Mouse (Mus musculus) liver, embryonic 13.5 days (tissue): ENCODE data around the gene Ift57. TPM values are rescaled to one million over a fixed set of nuclear protein-coding genes. Genes with fewer than 3 reads are reported as not detected.

ENCODE experiments used
- ATAC-seq: fragments of 200-750 bp; cut with Nextera tagmentation; 2 replicates; pipeline ENCODE4 v1.8.0; 2017; ENCODE audit warnings: low read depth, mild to moderate bottlenecking, moderate number of reproducible peaks, moderate library complexity
- DNase-seq: peaks from one replicate; pipeline ENCODE4 v3.0.0; 2022
- H3K27ac ChIP-seq: fragments of 300-500 bp; sonication (generic); 2 replicates; pipeline ENCODE4 v1.5.1; 2015; ENCODE audit warnings: moderate library complexity, mild to moderate bottlenecking, inconsistent platforms
- H3K27me3 ChIP-seq: fragments of 300-500 bp; sonication (generic); 2 replicates; pipeline ENCODE4 v1.6.1; 2015; ENCODE audit warnings: mild to moderate bottlenecking, inconsistent platforms
- H3K36me3 ChIP-seq: fragments of 300-500 bp; sonication (generic); 2 replicates; pipeline ENCODE4 v1.6.1; 2015; ENCODE audit warnings: mild to moderate bottlenecking, inconsistent platforms
- H3K4me1 ChIP-seq: fragments of 300-500 bp; sonication (generic); replicated peaks from 2 replicates; pipeline ENCODE4 v1.6.1; 2015; ENCODE audit warnings: inconsistent platforms
- H3K4me2 ChIP-seq: fragments of 300-500 bp; sonication (generic); 2 replicates; pipeline ENCODE4 v1.6.1; 2015; ENCODE audit warnings: inconsistent platforms, mild to moderate bottlenecking, moderate library complexity
- H3K4me3 ChIP-seq: fragments of 300-500 bp; sonication (generic); replicated peaks from 2 replicates; pipeline ENCODE4 v1.5.1; 2015; ENCODE audit warnings: mild to moderate bottlenecking, inconsistent platforms
- H3K9ac ChIP-seq: fragments of 300-500 bp; sonication (generic); 2 replicates; pipeline ENCODE4 v1.6.1; 2015; ENCODE audit warnings: mild to moderate bottlenecking, inconsistent platforms
- H3K9me3 ChIP-seq: fragments of 300-500 bp; sonication (generic); replicated peaks from 2 replicates; pipeline ENCODE4 v1.6.1; 2016; ENCODE audit warnings: inconsistent platforms
- whole genome bisulfite sequencing: fragments of 180-500 bp; shearing (Covaris S2); methylation state at CpG from one replicate; pipeline ENCODE4 v1.1.7; 2015; ENCODE audit not compliant: insufficient replicate concordance; 5-methylcytosine and 5-hydroxymethylcytosine counted together
- polyA plus RNA-seq: library from polyadenylated mRNA; unstranded; fragments of >200 nt; fragmentation: Nextera tagmentation; extraction: Ambion mirVana; gene quantifications from 2 replicates; pipeline ENCODE4 v1.2.1, GENCODE M21; 2015

Ift57 gene
- polyA plus RNA-seq, 1 experiment from 2014 or later: 4.3 TPM

DNA sequence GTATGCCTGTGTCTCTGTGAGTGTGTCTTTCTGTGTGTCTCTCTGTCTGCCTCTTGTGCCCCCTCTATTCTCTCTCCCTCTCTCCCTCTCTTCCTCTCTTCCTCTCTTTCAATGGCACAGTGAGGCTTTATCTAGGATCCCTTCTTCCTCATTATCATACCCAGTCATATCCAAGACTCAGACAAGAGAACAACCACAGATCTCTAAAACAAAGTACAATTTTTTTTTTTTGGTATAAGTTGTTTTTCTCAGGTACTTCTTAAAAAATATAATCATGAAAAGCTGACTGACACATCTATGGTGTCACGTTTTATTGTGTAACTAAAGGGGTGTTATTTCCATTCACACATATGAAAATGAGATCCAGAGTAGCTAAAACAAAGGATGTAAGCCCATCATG, 74.0 kb downstream of the Ift57 start:
- Histone ChIP-seq H3K9ac (peak overlapping the region; percentile 52; the same call in 1 of the 2 replicates), H3K4me1 (peaks cover 96% of the 10 kb centered on the region), H3K4me2 (no peak overlapping the region)

DNA sequence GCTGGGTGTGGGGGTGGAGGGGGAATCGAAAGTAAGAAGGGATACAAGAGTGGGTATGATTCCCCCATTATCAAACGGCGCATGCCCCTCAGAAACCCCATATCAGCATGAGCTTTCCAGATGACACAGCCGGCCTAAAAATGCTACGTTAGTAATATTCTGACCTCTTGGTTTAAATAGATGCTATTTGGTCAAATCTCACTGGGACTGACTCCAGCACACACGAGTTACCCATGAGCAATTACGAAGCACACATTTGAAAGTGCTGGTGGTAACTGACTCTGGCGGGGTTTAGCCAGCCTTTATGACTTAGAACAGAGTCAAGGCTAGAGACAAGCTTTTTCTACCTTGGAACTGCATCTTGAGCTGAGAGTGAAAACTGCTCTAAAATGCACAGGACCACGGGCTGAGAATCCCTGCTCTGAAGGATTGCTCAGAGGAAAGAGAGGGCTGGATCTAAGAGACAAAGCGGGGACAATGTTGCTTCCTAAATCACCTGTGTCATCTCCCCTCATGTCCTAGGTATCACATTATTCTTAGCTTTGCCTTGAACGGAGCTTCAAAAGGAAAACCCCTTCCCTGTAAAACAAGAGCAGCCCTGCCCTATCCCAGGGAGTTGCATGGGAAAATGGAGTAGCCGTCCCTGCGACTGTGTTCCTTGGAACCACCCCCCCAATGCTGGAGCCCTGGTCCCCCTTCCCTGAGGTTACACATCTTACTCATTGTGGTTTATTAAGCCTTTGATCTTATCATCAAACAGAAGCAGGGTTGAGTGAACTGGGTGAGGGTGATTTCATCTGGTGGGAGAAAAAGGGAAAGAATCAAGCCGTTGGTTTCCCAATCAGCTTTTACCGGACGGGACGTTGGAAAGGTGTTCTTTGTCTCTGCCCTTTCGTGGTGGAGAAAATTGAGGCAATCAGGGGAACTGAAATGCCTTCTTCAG, 75.3 kb downstream of the Ift57 start:
- H3K4me2 ChIP-seq: peak overlapping the region; percentile 63
- 22% methylated on average over 18 of the region's 18 CpGs for WGBS
- peak overlapping the region; percentile 99 for H3K27ac ChIP-seq
- H3K4me1 ChIP-seq: peaks cover 94% of the 10 kb centered on the region
- DNase-seq (no peak), ATAC-seq (peak; percentile 9)
- peak overlapping the region; percentile 72 for H3K9ac ChIP-seq
- H3K36me3 ChIP-seq: no peaks in the 10 kb centered on the region
- peak overlapping the region; percentile 36 for H3K4me3 ChIP-seq
- no peaks in the 10 kb centered on the region for H3K27me3 ChIP-seq
- H3K9me3 ChIP-seq: no peaks in the 10 kb centered on the region

More for the DNA sequence above, 74.0 kb downstream of the Ift57 start:
- ATAC-seq: no peak
- H3K27me3 ChIP-seq: no peaks in the 10 kb centered on the region
- H3K27ac ChIP-seq: peak overlapping the region; percentile 99
- DNase-seq: no peak
- H3K9me3 ChIP-seq: no peaks in the 10 kb centered on the region
- 49% methylated on average over 1 of the region's 1 CpGs for WGBS
- no peak overlapping the region for H3K4me3 ChIP-seq
- no peaks in the 10 kb centered on the region for H3K36me3 ChIP-seq

GRCm38 (mm10) chr16:49775002-49775966, 76.3 kb downstream of the Ift57 start:
- peak overlapping the region; percentile 99 for H3K27ac ChIP-seq
- no peaks in the 10 kb centered on the region for H3K27me3 ChIP-seq
- no peaks in the 10 kb centered on the region for H3K9me3 ChIP-seq
- WGBS: 18% methylated on average over 22 of the region's 22 CpGs
- H3K4me1 ChIP-seq: peaks cover 86% of the 10 kb centered on the region
- DNase-seq (peak; percentile 73), ATAC-seq (peak; percentile 80)
- H3K36me3 ChIP-seq: no peaks in the 10 kb centered on the region
- H3K4me2 ChIP-seq: peak overlapping the region; percentile 63
- peak overlapping the region; percentile 72 for H3K9ac ChIP-seq
- H3K4me3 ChIP-seq: peak overlapping the region; percentile 36

- Histone ChIP-seq H3K27me3 (no peaks in the 10 kb centered on the region), H3K9me3 (no peaks in the 10 kb centered on the region), H3K4me2 (peak overlapping the region; percentile 48), H3K9ac (peak overlapping the region; percentile 73), H3K36me3 (no peaks in the 10 kb centered on the region), H3K4me1 (peaks cover 76% of the 10 kb centered on the region), H3K4me3 (no peak overlapping the region), H3K27ac (peak overlapping the region; percentile 99)
- DNase-seq: peak; percentile 65
- 16% methylated on average over 7 of the region's 7 CpGs for WGBS
- peak; percentile 85 for ATAC-seq
These were observed 77.9 kb downstream of the Ift57 start for GRCm38 (mm10) chr16:49776981-49777380.

GRCm38 (mm10) chr16:49781556-49782156, 82.6 kb downstream of the Ift57 start:
- H3K27ac ChIP-seq: peak overlapping the region; percentile 62

GRCm38 (mm10) chr16:49783369-49783768, 84.3 kb downstream of the Ift57 start:
- Histone ChIP-seq H3K9me3 (no peaks in the 10 kb centered on the region), H3K9ac (no peak overlapping the region), H3K36me3 (no peaks in the 10 kb centered on the region), H3K4me2 (no peak overlapping the region), H3K27me3 (no peaks in the 10 kb centered on the region), H3K27ac (no peak overlapping the region), H3K4me3 (no peak overlapping the region), H3K4me1 (peaks cover 43% of the 10 kb centered on the region)
- DNase-seq: no peak
- no peak for ATAC-seq

More at GRCm38 (mm10) chr16:49781556-49782156, 82.6 kb downstream of the Ift57 start:
- Histone ChIP-seq H3K9me3 (no peaks in the 10 kb centered on the region), H3K4me1 (peaks cover 58% of the 10 kb centered on the region), H3K36me3 (no peaks in the 10 kb centered on the region), H3K27me3 (no peaks in the 10 kb centered on the region), H3K4me3 (no peak overlapping the region), H3K9ac (no peak overlapping the region), H3K4me2 (no peak overlapping the region)
- ATAC-seq: no peak
- no peak for DNase-seq
- WGBS: 15% methylated on average over 5 of the region's 5 CpGs

GRCm38 (mm10) chr16:49786116-49786515, 87.1 kb downstream of the Ift57 start:
- DNase-seq: no peak

GRCm38 (mm10) chr16:49787714-49788113, 88.7 kb downstream of the Ift57 start:
- H3K27ac ChIP-seq: no peak overlapping the region

More at GRCm38 (mm10) chr16:49786116-49786515, 87.1 kb downstream of the Ift57 start:
- Histone ChIP-seq H3K4me2 (no peak overlapping the region), H3K27me3 (no peaks in the 10 kb centered on the region), H3K27ac (no peak overlapping the region; the same call in 1 of the 2 replicates), H3K4me1 (peaks cover 41% of the 10 kb centered on the region), H3K9ac (no peak overlapping the region), H3K4me3 (no peak overlapping the region), H3K36me3 (no peaks in the 10 kb centered on the region), H3K9me3 (no peaks in the 10 kb centered on the region)
- no peak for ATAC-seq
- 90% methylated on average over 6 of the region's 6 CpGs for WGBS

DNA sequence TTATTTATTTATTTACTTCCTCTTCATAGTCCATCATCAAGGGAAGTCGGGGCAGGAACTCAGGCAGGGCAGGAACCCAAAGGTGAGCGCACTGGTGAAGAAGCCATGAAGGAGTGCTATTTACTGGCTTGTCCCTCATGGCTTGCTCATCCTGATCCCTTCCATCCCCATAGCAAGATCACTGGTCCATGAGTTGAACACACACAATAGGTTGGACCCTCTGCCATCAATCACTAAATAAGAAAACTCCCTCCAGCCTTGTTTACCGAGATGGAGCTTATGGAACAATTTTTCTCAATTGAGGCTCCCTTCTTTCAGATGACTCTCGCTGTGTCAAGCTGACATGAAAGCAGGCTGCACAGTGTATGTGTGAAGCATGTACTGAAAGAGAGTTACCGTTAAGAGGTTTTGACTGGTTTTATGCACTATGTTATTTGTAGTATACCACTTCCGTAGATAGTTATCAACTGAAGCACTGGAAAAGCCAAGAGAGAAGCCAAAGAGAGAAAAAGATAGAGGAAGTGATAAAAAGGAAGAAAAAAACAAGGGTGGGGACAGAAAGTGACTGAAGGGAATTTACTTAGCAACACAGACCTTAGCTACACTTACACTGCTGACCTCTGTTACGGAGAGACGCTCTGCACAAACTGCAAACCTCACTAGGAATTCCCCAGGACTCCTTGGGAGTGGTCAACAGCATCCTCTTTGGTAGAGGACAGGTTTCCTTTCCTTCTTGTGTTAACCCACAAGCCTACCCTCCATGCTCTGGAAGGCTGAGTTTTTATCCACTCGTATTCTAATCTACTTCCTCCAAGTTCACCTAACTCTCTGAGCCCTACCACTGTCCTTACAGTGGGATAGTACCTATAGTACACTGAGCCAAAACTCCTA, 91.8 kb downstream of the Ift57 start:
- H3K9me3 ChIP-seq: no peaks in the 10 kb centered on the region
- H3K27me3 ChIP-seq: no peaks in the 10 kb centered on the region
- peak; percentile 45 for ATAC-seq
- peaks cover 54% of the 10 kb centered on the region for H3K4me1 ChIP-seq
- H3K9ac ChIP-seq: peak overlapping the region; percentile 48
- H3K4me3 ChIP-seq: no peak overlapping the region
- no peak for DNase-seq
- 41% methylated on average over 9 of the region's 9 CpGs for WGBS
- peak overlapping the region; percentile 79 for H3K27ac ChIP-seq
- no peaks in the 10 kb centered on the region for H3K36me3 ChIP-seq
- H3K4me2 ChIP-seq: 0 out of 2 replicates have a peak overlapping the region, but pooled peaks have one; percentile 20

More at GRCm38 (mm10) chr16:49787714-49788113, 88.7 kb downstream of the Ift57 start:
- no peak overlapping the region for H3K4me3 ChIP-seq
- H3K27me3 ChIP-seq: no peaks in the 10 kb centered on the region
- H3K36me3 ChIP-seq: no peaks in the 10 kb centered on the region
- no peak for DNase-seq
- no peak overlapping the region for H3K4me2 ChIP-seq
- no peaks in the 10 kb centered on the region for H3K9me3 ChIP-seq
- ATAC-seq: no peak
- 78% methylated on average over 5 of the region's 5 CpGs for WGBS
- H3K9ac ChIP-seq: no peak overlapping the region
- peaks cover 44% of the 10 kb centered on the region for H3K4me1 ChIP-seq

- H3K4me2 ChIP-seq: no peak overlapping the region
- no peaks in the 10 kb centered on the region for H3K9me3 ChIP-seq
- peak overlapping the region; percentile 79 for H3K27ac ChIP-seq
- no peak overlapping the region for H3K4me3 ChIP-seq
- H3K36me3 ChIP-seq: no peaks in the 10 kb centered on the region
- 46% methylated on average over 9 of the region's 9 CpGs for WGBS
- H3K27me3 ChIP-seq: no peaks in the 10 kb centered on the region
- peak; percentile 59 for ATAC-seq
- H3K9ac ChIP-seq: no peak overlapping the region; the same call in 1 of the 2 replicates
- peaks cover 67% of the 10 kb centered on the region for H3K4me1 ChIP-seq
- no peak for DNase-seq
These were observed 93.4 kb downstream of the Ift57 start for GRCm38 (mm10) chr16:49792446-49792878.
